Mouse (Mus musculus): ENCODE measurements around the gene Lrp11. TPM values are rescaled to one million over a fixed set of nuclear protein-coding genes. Genes with fewer than 3 reads are reported as not detected.

Lrp11 gene
- polyA plus RNA-seq, 1 experiment from 2014 or later, result 19.3 TPM

GRCm38 (mm10) chr10:7622378-7622777 is 32.8 kb downstream of the Lrp11 start:
- TF ChIP-seq CTCF (IDR thresholded peaks at IDR 0.05), result no peak
- DNase-seq (ENCODE audit: low read depth, low spot score) (no peak), ATAC-seq (no peak)
- no peaks in the 10 kb centered on the region for H3K27me3 ChIP-seq
- POLR2A ChIA-PET, result no interaction called here
- in situ Hi-C loops (cut with MboI; ENCODE audit: low pct_unique_long_range_greater_than_20kb), result no loop called here
- CTCF ChIA-PET, result no interaction called here

DNA sequence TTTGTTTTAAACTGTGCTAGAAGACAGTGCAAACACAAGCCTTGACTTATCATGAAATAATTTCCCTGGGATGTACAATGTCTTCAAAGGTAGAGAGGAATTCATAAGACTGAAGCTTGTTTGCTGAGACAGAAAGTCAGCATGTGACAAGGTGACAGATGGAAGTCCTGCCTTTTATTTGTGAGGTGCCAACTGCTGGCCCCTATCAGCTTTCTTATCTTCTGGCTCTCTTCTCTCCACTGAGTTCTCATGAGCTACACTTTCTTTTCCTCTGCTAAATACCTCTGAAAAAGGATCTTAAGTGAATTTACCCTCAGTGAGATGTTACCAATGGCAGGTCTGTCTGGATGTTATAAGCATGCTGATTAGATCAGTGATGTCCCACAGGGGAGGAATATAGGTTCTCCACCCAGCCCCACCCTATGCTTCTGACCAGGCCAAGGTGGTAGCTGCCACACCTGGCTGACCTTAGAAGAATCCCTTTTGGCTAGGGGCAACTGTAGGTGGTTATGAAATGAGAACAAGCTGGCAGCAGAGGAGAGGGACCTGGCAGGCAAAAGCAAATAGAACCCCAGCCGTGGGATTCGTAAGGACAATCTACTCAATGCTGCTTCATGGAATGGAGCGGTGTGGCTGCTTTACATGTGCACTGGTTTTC is 34.4 kb downstream of the Lrp11 start:
- in situ Hi-C loops (cut with MboI; ENCODE audit: low pct_unique_long_range_greater_than_20kb), result no loop called here
- no peak for ATAC-seq
- CTCF ChIA-PET, result interaction anchor here (1.3 kb wide), 1 partner anchor 45 kb away, joined by 4 read pairs; no protein-coding TSS in a partner anchor
- POLR2A ChIA-PET, result no interaction called here
- H3K27me3 ChIP-seq, result no peaks in the 10 kb centered on the region
- DNase-seq (ENCODE audit: low read depth, low spot score), result no peak
- no peak for TF ChIP-seq CTCF (IDR thresholded peaks at IDR 0.05)

GRCm38 (mm10) chr10:7629092-7629491 is 39.5 kb downstream of the Lrp11 start:
- no peak for TF ChIP-seq CTCF (IDR thresholded peaks at IDR 0.05)
- DNase-seq (ENCODE audit: low read depth, low spot score), result no peak
- CTCF ChIA-PET, result no interaction called here

DNA sequence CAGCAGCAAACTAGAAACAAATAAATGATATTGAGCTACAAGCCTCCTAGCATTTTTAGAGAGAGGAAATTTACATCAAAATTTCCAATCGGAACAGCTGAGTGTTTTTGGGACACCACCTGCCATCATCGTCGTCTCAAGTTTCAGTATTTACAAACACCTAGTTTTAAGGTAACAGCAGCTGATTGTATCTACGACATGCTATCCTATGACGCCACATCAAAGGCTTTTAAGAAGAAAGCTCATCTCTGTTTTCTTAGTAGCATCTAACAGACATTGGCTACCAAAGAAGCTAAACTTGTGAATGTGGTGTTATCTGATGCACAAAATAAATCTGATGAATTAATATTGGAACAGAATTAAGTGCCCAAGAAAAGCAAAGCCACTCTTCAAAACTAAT is 40.7 kb downstream of the Lrp11 start:
- in situ Hi-C loops (cut with MboI; ENCODE audit: low pct_unique_long_range_greater_than_20kb), result no loop called here

More at GRCm38 (mm10) chr10:7629092-7629491, 39.5 kb downstream of the Lrp11 start:
- POLR2A ChIA-PET, result no interaction called here
- no peaks in the 10 kb centered on the region for H3K27me3 ChIP-seq
- ATAC-seq, result no peak
- in situ Hi-C loops (cut with MboI; ENCODE audit: low pct_unique_long_range_greater_than_20kb), result no loop called here

GRCm38 (mm10) chr10:7630951-7631720 is 41.5 kb downstream of the Lrp11 start:
- ChIA-PET CTCF (interaction anchor here (1.4 kb wide), 1 partner anchor 9 kb away, joined by 7 read pairs; no protein-coding TSS in a partner anchor), POLR2A (no interaction called here)
- DNase-seq (ENCODE audit: low read depth, low spot score) (no peak), ATAC-seq (no peak)
- H3K27me3 ChIP-seq, result no peaks in the 10 kb centered on the region
- in situ Hi-C loops (cut with MboI; ENCODE audit: low pct_unique_long_range_greater_than_20kb), result no loop called here
- TF ChIP-seq CTCF (IDR thresholded peaks at IDR 0.05), result no peak

More for the DNA sequence above, 40.7 kb downstream of the Lrp11 start:
- CTCF ChIA-PET, result interaction anchor here (1.4 kb wide), 1 partner anchor 10 kb away, joined by 7 read pairs; no protein-coding TSS in a partner anchor
- no peaks in the 10 kb centered on the region for H3K27me3 ChIP-seq
- DNase-seq (ENCODE audit: low read depth, low spot score) (no peak), ATAC-seq (no peak)
- no peak for TF ChIP-seq CTCF (IDR thresholded peaks at IDR 0.05)
- POLR2A ChIA-PET, result no interaction called here

DNA sequence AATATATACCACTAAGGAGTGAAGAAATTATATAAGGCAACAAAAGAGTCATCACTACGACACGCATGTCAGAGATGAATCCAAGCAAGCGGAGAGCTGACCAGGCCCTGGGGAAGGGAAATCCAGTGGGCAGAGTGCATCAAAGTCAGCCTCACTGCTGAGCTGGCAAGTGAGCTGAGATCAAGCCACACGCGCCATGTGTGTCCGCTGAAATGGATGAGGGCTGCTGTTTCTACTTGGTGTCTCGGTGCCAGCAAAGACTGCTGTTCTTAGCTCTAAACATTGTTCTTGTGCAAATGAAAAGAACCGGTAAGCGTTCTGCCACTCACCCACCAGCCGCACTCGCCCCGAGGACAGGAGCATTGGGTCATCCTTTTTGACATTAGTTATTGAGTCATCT is 50.8 kb downstream of the Lrp11 start:
- POLR2A ChIA-PET, result no interaction called here
- in situ Hi-C loops (cut with MboI; ENCODE audit: low pct_unique_long_range_greater_than_20kb), result no loop called here
- ATAC-seq, result no peak

DNA sequence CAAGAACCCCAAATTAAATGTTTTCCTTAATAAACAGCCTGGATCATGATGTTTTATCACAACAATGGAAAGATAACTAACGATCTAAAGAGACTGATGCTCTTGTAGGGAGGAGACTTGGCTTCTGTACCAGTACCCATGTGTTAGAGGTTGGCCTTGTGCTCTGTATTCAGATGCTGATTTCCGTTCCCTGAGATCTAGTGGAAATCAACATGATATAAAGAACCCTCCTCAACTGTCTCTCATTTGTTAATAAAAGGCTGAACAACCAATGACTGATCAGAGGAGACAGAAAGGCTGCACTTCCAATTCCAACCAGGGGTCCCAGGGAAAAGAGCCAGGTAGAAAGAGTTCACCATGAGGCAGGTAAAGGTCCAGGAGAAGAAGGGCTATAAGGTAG is 56.3 kb downstream of the Lrp11 start:
- POLR2A ChIA-PET, result interaction anchor here (1.0 kb wide), 1 partner anchor 20 kb away, joined by 4 read pairs; no protein-coding TSS in a partner anchor
- ATAC-seq (no peak), DNase-seq (ENCODE audit: low read depth, low spot score) (no peak)
- no peaks in the 10 kb centered on the region for H3K27me3 ChIP-seq
- TF ChIP-seq CTCF (IDR thresholded peaks at IDR 0.05), result no peak
- CTCF ChIA-PET, result no interaction called here
- in situ Hi-C loops (cut with MboI; ENCODE audit: low pct_unique_long_range_greater_than_20kb), result no loop called here

More for the DNA sequence above, 50.8 kb downstream of the Lrp11 start:
- CTCF ChIA-PET, result interaction anchor here (0.6 to 1.7 kb wide), 2 partner anchors 10 to 22 kb away, joined by 3 to 7 read pairs; no protein-coding TSS in a partner anchor
- no peak for DNase-seq (ENCODE audit: low read depth, low spot score)
- H3K27me3 ChIP-seq, result no peaks in the 10 kb centered on the region
- TF ChIP-seq CTCF (IDR thresholded peaks at IDR 0.05), result no peak

- in situ Hi-C loops (cut with MboI; ENCODE audit: low pct_unique_long_range_greater_than_20kb), result no loop called here
- ChIA-PET CTCF (interaction anchor here (0.9 kb wide), 1 partner anchor 8 kb away, joined by 4 read pairs; no protein-coding TSS in a partner anchor), POLR2A (no interaction called here)
- DNase-seq (ENCODE audit: low read depth, low spot score) (no peak), ATAC-seq (no peak)
- TF ChIP-seq CTCF (IDR thresholded peaks at IDR 0.05), result no peak
- H3K27me3 ChIP-seq, result no peaks in the 10 kb centered on the region
Measured at GRCm38 (mm10) chr10:7649059-7649458, 59.5 kb downstream of the Lrp11 start.

DNA sequence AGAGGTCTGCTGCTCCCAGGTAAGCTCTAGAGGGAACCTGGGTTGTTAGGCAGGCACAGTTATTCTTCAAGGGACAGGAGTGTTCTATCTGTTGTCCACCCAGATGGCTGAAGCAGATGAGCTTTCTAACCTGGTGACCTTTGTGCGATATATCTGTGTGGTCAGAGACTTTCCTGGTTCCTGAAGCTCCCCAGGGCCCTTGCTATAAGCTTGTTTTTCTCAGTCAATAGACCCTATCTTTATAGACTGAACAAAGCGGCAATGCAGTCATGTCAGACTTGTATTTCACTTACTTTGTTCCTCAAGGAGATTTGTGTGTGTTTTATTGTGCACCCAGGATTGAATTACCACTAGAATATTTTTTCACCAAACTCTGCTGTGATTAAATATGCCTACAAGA is 61.5 kb downstream of the Lrp11 start:
- DNase-seq (ENCODE audit: low read depth, low spot score) (no peak), ATAC-seq (no peak)
- no peak for TF ChIP-seq CTCF (IDR thresholded peaks at IDR 0.05)
- in situ Hi-C loops (cut with MboI; ENCODE audit: low pct_unique_long_range_greater_than_20kb), result no loop called here
- POLR2A ChIA-PET, result no interaction called here
- CTCF ChIA-PET, result interaction anchor here (1.4 to 1.5 kb wide), 2 partner anchors 10 to 22 kb away, joined by 4 read pairs; no protein-coding TSS in a partner anchor
- H3K27me3 ChIP-seq, result no peaks in the 10 kb centered on the region

- DNase-seq (ENCODE audit: low read depth, low spot score) (no peak), ATAC-seq (peak; percentile 74)
- no peaks in the 10 kb centered on the region for H3K27me3 ChIP-seq
- ChIA-PET POLR2A (interaction anchor here (0.5 to 1.5 kb wide), 3 partner anchors 17 to 747 kb away, joined by 3 to 6 read pairs (median 6); partner anchors contain the start of gene Katna1), CTCF (interaction anchor here (0.6 kb wide), 1 partner anchor 550 kb away, joined by 3 read pairs; no protein-coding TSS in a partner anchor)
- in situ Hi-C loops (cut with MboI; ENCODE audit: low pct_unique_long_range_greater_than_20kb), result no loop called here
- no peak for TF ChIP-seq CTCF (IDR thresholded peaks at IDR 0.05)
Measured at GRCm38 (mm10) chr10:7662471-7663141, 73.0 kb downstream of the Lrp11 start.
